11 mouse cellular contexts compared by ENCODE assay signal in genomic region chr14:81307160-81307559, GRCm38 (mm10).
A peak's percentile ranks its signal among the peaks of the same experiment; 100 is the strongest.
DNase-seq lines count a peak whose midpoint lies in the region; ATAC-seq lines count a peak whose summit lies in the region.
"Had no signal": no experiment of that assay in that cellular context is flagged by ENCODE, and none has a peak within 500 bp of the region (broad histone marks: within the 10 kb centered on the region; RNA-seq: fewer than 3 reads in every experiment).

No protein-coding gene starts in this region.

- no peaks in the 10 kb centered on the region for H3K4me1 ChIP-seq in hindbrain, embryonic 14.5 days (replicated peaks; ENCODE audit: control insufficient read depth, insufficient read depth, low read length)
- no peaks in the 10 kb centered on the region for H3K4me1 ChIP-seq in hindbrain, embryonic 11.5 days (replicated peaks; ENCODE audit: control insufficient read depth, insufficient read depth, low read length)
- no peaks in the 10 kb centered on the region for H3K4me1 ChIP-seq in neural tube, embryonic 13.5 days (replicated peaks)
- peaks cover 6% of the 10 kb centered on the region; the same call in 1 of the 2 replicates for H3K4me1 ChIP-seq in forebrain, embryonic 13.5 days
- H3K4me1 ChIP-seq: embryonic facial prominence, embryonic 12.5 days had no signal

- H3K27ac ChIP-seq in hindbrain, embryonic 14.5 days = no peak overlapping the region
- no peak overlapping the region for H3K27ac ChIP-seq in hindbrain, embryonic 11.5 days (ENCODE audit: low read depth, low read length)
- no peak overlapping the region for H3K27ac ChIP-seq in neural tube, embryonic 13.5 days (replicated peaks)
- no peak overlapping the region for H3K27ac ChIP-seq in forebrain, embryonic 13.5 days
- H3K27ac ChIP-seq: embryonic facial prominence, embryonic 12.5 days had no signal

- H3K36me3 ChIP-seq in hindbrain, embryonic 14.5 days (replicated peaks; ENCODE audit: control insufficient read depth, insufficient read depth) = no peaks in the 10 kb centered on the region
- no peaks in the 10 kb centered on the region for H3K36me3 ChIP-seq in hindbrain, embryonic 11.5 days (ENCODE audit: control insufficient read depth, insufficient read depth, low read length)
- H3K36me3 ChIP-seq in neural tube, embryonic 13.5 days = no peaks in the 10 kb centered on the region
- H3K36me3 ChIP-seq in forebrain, embryonic 13.5 days (ENCODE audit: poor library complexity, severe bottlenecking) = no peaks in the 10 kb centered on the region
- H3K36me3 ChIP-seq: embryonic facial prominence, embryonic 12.5 days had no signal

- no peak overlapping the region for H3K4me3 ChIP-seq in hindbrain, embryonic 14.5 days (replicated peaks; ENCODE audit: low read length)
- no peak overlapping the region for H3K4me3 ChIP-seq in hindbrain, embryonic 11.5 days (ENCODE audit: low read depth, low read length)
- no peak overlapping the region for H3K4me3 ChIP-seq in neural tube, embryonic 13.5 days
- no peak overlapping the region for H3K4me3 ChIP-seq in forebrain, embryonic 13.5 days
- H3K4me3 ChIP-seq: embryonic facial prominence, embryonic 12.5 days had no signal

- no peak for DNase-seq in hindbrain, embryonic 14.5 days (ENCODE audit: low spot score)
- no peak for DNase-seq in hindbrain, embryonic 11.5 days (ENCODE audit: low spot score)
- DNase-seq in neural tube, embryonic 10.5 days (ENCODE audit: extremely low spot score, low spot score) = no peak
- DNase-seq in heart, postnatal 4 days = peak; percentile 23
- no peak for DNase-seq in natural killer cell, adult 2 months (ENCODE audit: low spot score in 2 of 2)
- DNase-seq: spleen, adult 18-20 months; thymus, adult 2 months had no signal

- no peak overlapping the region for H3K9ac ChIP-seq in hindbrain, embryonic 14.5 days
- no peak overlapping the region for H3K9ac ChIP-seq in hindbrain, embryonic 11.5 days (ENCODE audit: low read depth, low read length)
- no peak overlapping the region for H3K9ac ChIP-seq in neural tube, embryonic 13.5 days
- H3K9ac ChIP-seq in forebrain, embryonic 13.5 days = no peak overlapping the region
- H3K9ac ChIP-seq: embryonic facial prominence, embryonic 12.5 days had no signal

- H3K9me3 ChIP-seq in hindbrain, embryonic 14.5 days (ENCODE audit: control insufficient read depth, low read length) = no peaks in the 10 kb centered on the region
- no peaks in the 10 kb centered on the region for H3K9me3 ChIP-seq in hindbrain, embryonic 11.5 days (ENCODE audit: control insufficient read depth, low read length)
- H3K9me3 ChIP-seq in neural tube, embryonic 13.5 days = no peaks in the 10 kb centered on the region
- no peaks in the 10 kb centered on the region for H3K9me3 ChIP-seq in forebrain, embryonic 13.5 days (replicated peaks)
- H3K9me3 ChIP-seq: embryonic facial prominence, embryonic 12.5 days had no signal

- 48% methylated on average over 4 of the region's 4 CpGs for WGBS in hindbrain, embryonic 14.5 days
- 65% methylated on average over 4 of the region's 4 CpGs for WGBS in hindbrain, embryonic 11.5 days
- 62% methylated on average over 4 of the region's 4 CpGs for WGBS in neural tube, embryonic 13.5 days
- WGBS in forebrain, embryonic 13.5 days = 42% methylated on average over 4 of the region's 4 CpGs

- peak; percentile 57; the same call in 1 of the 2 replicates for ATAC-seq in hindbrain, embryonic 14.5 days (ENCODE audit: low FRiP score)
- no peak for ATAC-seq in hindbrain, embryonic 11.5 days (ENCODE audit: low FRiP score)
- ATAC-seq in neural tube, embryonic 13.5 days (ENCODE audit: low read depth) = peak; percentile 47; the same call in 1 of the 2 replicates
- ATAC-seq in forebrain, embryonic 13.5 days = peak; percentile 88
- ATAC-seq: lung, postnatal 0 days had no signal

- H3K4me2 ChIP-seq in hindbrain, embryonic 14.5 days (replicated peaks) = no peak overlapping the region
- H3K4me2 ChIP-seq in hindbrain, embryonic 11.5 days (replicated peaks; ENCODE audit: low read depth, low read length) = no peak overlapping the region
- no peak overlapping the region for H3K4me2 ChIP-seq in neural tube, embryonic 13.5 days
- no peak overlapping the region for H3K4me2 ChIP-seq in forebrain, embryonic 13.5 days
- H3K4me2 ChIP-seq: embryonic facial prominence, embryonic 12.5 days had no signal

- no peaks in the 10 kb centered on the region for H3K27me3 ChIP-seq in hindbrain, embryonic 14.5 days (ENCODE audit: control insufficient read depth, insufficient read depth, low read length)
- H3K27me3 ChIP-seq in hindbrain, embryonic 11.5 days (ENCODE audit: control insufficient read depth, insufficient read depth, low read length) = no peaks in the 10 kb centered on the region
- no peaks in the 10 kb centered on the region for H3K27me3 ChIP-seq in neural tube, embryonic 13.5 days
- H3K27me3 ChIP-seq in forebrain, embryonic 13.5 days = no peaks in the 10 kb centered on the region
- H3K27me3 ChIP-seq: embryonic facial prominence, embryonic 12.5 days had no signal
